In genomic region chr7:90456845-90457468, GRCm38 (mm10) we compare ENCODE assay signal across 8 mouse cellular contexts. TPM values are rescaled to one million over a fixed set of nuclear protein-coding genes. Genes with fewer than 3 reads are reported as not detected.
A peak's percentile ranks its signal among the peaks of the same experiment; 100 is the strongest.
DNase-seq lines count a peak whose midpoint lies in the region; ATAC-seq and TF ChIP-seq lines count a peak whose summit lies in the region.

Gene Tmem126a, minus strand, starts transcription at chr7:90457229.

- peak within 1 kb of the TSS; percentile 61 for H3K4me2 ChIP-seq in hindbrain, embryonic 12.5 days (replicated peaks)
- peak within 1 kb of the TSS; percentile 77 for H3K4me2 ChIP-seq in lung, postnatal 0 days (replicated peaks; ENCODE audit: low read depth, low read length)

- no peaks in the 10 kb centered on the region for H3K9me3 ChIP-seq in hindbrain, embryonic 12.5 days (replicated peaks)
- H3K9me3 ChIP-seq in lung, postnatal 0 days (ENCODE audit: low read length) = no peaks in the 10 kb centered on the region

- H3K4me1 ChIP-seq in hindbrain, embryonic 12.5 days = peaks cover 14% of the 10 kb centered on the region
- H3K4me1 ChIP-seq in lung, postnatal 0 days (ENCODE audit: insufficient read depth, low read depth, low read length) = peaks cover 6% of the 10 kb centered on the region; the same call in 1 of the 2 replicates

- H3K36me3 ChIP-seq in hindbrain, embryonic 12.5 days = peaks cover 10% of the 10 kb centered on the region; the same call in 1 of the 2 replicates
- no peaks in the 10 kb centered on the region for H3K36me3 ChIP-seq in lung, postnatal 0 days (ENCODE audit: insufficient read depth, low read length)

- ATAC-seq in hindbrain, embryonic 12.5 days (ENCODE audit: low FRiP score) = peak; percentile 98
- ATAC-seq in lung, postnatal 0 days = peak; percentile 97

- H3K27ac ChIP-seq in hindbrain, embryonic 12.5 days = peak within 1 kb of the TSS; percentile 93
- peak within 1 kb of the TSS; percentile 85 for H3K27ac ChIP-seq in lung, postnatal 0 days (ENCODE audit: low read length)

- peak within 1 kb of the TSS; percentile 74 for H3K4me3 ChIP-seq in hindbrain, embryonic 12.5 days
- peak within 1 kb of the TSS; percentile 73 for H3K4me3 ChIP-seq in lung, postnatal 0 days (ENCODE audit: low read depth, low read length)

- DNase-seq in R1 (ENCODE audit: low read depth, low spot score) = peak; percentile 89
- DNase-seq in cerebellum, postnatal 14 days = peak; percentile 90 to 95
- DNase-seq in frontal cortex, postnatal 14 days (ENCODE audit: low spot score in 2 of 2) = peak; percentile 75 to 82
- DNase-seq in layer of hippocampus, postnatal 10 days (ENCODE audit: low spot score in 2 of 2) = peak; percentile 80 to 86
- DNase-seq in lung, postnatal 0 days (ENCODE audit: low spot score) = peak; percentile 95
- peak; percentile 69 for DNase-seq in ovary, postnatal 14 days (ENCODE audit: low spot score)
- DNase-seq in thymus, postnatal 14 days = peak; percentile 69

- peak; percentile 65 for TF ChIP-seq CTCF in lung, postnatal 0 days (IDR thresholded peaks at IDR 0.05)

- H3K9ac ChIP-seq in hindbrain, embryonic 12.5 days = peak within 1 kb of the TSS; percentile 76
- H3K9ac ChIP-seq in lung, postnatal 0 days (replicated peaks; ENCODE audit: low read depth) = peak within 1 kb of the TSS; percentile 51

- no peaks in the 10 kb centered on the region for H3K27me3 ChIP-seq in hindbrain, embryonic 12.5 days
- no peaks in the 10 kb centered on the region for H3K27me3 ChIP-seq in lung, postnatal 0 days (replicated peaks; ENCODE audit: insufficient read depth, low read length)

- no peak for TF ChIP-seq EP300 in lung, postnatal 0 days (IDR thresholded peaks at IDR 0.05)

- WGBS in hindbrain, embryonic 12.5 days = under 1% methylated on average over 41 of the region's 41 CpGs
- WGBS in lung, postnatal 0 days = under 1% methylated on average over 41 of the region's 41 CpGs

RNA-seq across cellular contexts. Expression of gene Tmem126a, which starts in this region (rescaled TPM):
- polyA plus RNA-seq in hindbrain, embryonic 12.5 days (2016; fragmentation: Nextera tagmentation; extraction: Ambion mirVana) = 101 and 114 TPM in 2 replicates
- total RNA-seq in layer of hippocampus, postnatal 10 days (2021) = 10 to 100 TPM; 43.0 to 47.0 TPM
- polyA plus RNA-seq in lung, postnatal 0 days (2015; fragmentation: Nextera tagmentation; extraction: Ambion mirVana) = 62.6 and 63.5 TPM in 2 replicates

Comparison
In these comparisons a context has a peak if more than half of its experiments do, and no peak if none do; other contexts are left out.
1. Peak in every context shown above with its lines: DNase-seq, ATAC-seq, H3K4me3 ChIP-seq and H3K27ac ChIP-seq.